Mouse (Mus musculus): ENCODE measurements around the gene Fam214b. TPM values are rescaled to one million over a fixed set of nuclear protein-coding genes. Genes with fewer than 3 reads are reported as not detected.
A peak's percentile ranks its signal among the peaks of the same experiment; 100 is the strongest.
"Not testable (repeated sequence)": the region's sequence is repeated elsewhere in the genome, so short reads cannot be mapped to it uniquely, and the experiment has no call there.

Fam214b gene
- total RNA-seq, 2 experiments from 2014 or later, result 33.7 to 33.8 TPM

DNA sequence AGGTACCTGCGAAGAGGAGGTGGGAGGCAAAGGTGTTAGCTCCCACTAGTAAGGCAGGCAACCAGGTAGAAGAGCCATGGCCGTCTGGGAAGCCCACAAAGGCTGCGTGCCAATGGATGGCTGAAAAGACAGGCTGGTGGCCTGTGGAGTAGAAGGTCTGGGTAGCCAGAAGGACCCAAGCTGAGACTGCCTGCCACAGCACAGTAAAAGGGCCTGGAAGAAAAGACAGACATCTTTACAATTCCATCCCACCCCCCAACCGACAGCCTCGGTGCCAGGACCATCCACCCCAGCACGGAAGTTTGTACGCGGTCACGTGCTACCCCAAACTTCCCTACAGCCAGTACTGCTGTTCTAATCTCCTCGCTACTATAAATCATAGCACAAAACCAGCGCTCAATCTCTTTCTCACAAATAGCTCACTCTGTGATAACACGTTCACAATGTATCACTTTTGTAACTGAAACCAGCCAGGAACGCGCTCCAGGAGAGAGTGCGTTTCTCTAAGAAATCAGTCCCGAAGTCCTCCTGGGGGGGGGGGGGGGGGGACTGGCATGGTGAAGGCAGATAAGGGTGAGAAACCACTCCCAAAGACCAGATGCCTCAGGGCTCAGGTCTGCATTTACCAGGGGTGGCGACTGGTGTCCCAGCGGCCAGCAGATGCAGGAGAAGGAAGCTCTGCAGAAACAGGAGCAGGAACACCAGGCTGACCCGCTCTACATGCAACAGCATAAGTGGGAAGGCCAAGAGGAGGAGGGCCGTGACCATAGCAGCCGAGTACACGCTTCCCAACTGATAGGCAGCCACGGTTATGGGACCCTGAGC is 26.2 kb downstream of the Fam214b start:
- peak in 1 of 2 experiments; percentile 30 for DNase-seq
- intact Hi-C loops (cut with DNase I), result no loop called here

DNA sequence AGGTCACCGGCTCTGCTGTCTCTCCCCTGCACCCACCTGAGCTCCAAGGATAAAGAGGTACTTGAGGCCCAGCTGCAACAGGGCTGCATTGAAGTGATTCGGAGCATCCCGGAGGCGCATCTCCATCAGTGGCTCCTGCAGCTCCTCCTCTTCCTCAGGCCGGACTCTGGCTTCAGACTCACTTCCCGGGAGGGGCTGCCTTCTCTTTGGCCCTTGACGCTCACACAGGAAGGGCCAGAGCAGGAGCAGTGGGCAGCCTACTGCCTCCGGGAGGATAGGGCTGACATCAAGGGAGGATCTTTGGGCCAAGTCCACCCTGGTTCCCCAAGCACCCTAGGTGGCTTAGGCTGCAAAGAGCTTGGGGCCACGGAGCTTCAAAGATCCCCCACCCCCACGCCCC is 26.8 kb downstream of the Fam214b start:
- DNase-seq, result no peak
- intact Hi-C loops (cut with DNase I), result no loop called here

DNA sequence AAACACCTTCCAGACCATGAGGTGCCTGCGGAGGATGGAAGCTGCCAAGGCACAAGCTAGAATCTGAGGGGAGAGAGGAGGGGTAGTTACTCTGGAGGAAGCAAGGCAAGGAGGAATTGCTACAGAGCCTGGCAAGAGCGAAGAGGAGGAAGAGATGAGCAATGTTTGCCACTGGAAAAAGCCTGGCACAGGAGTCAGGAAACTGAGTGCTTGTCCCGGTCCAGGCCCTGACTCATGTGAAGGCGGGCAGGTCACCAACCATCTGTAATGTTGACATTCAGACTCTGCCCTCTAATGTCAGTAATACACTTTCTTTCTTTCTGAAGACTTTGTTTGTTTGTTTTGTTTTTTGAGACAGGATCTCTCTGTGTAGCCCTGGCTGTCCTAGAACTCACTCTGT is 27.9 kb downstream of the Fam214b start:
- intact Hi-C loops (cut with DNase I), result no loop called here
- DNase-seq, result no peak

DNA sequence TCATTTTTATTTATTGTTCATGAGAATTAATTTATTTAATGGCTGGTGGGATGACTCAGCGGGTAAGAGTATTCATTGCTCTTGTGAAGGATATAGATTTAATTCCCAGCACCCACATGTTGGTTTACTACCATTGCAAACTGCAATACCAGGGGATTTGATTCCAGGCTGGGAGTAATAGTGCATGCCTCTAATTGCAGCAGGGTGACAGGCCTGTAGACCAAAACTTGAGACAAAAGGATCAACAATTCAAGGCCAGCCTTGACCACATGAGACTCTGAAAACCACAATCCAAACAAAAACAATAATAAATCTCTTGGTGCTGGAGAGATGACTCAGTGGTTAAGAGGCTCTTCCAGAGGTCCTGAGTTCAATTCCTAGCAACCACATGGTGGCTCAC is 33.9 kb downstream of the Fam214b start:
- intact Hi-C loops (cut with DNase I), result no loop called here
- DNase-seq, result no peak

DNA sequence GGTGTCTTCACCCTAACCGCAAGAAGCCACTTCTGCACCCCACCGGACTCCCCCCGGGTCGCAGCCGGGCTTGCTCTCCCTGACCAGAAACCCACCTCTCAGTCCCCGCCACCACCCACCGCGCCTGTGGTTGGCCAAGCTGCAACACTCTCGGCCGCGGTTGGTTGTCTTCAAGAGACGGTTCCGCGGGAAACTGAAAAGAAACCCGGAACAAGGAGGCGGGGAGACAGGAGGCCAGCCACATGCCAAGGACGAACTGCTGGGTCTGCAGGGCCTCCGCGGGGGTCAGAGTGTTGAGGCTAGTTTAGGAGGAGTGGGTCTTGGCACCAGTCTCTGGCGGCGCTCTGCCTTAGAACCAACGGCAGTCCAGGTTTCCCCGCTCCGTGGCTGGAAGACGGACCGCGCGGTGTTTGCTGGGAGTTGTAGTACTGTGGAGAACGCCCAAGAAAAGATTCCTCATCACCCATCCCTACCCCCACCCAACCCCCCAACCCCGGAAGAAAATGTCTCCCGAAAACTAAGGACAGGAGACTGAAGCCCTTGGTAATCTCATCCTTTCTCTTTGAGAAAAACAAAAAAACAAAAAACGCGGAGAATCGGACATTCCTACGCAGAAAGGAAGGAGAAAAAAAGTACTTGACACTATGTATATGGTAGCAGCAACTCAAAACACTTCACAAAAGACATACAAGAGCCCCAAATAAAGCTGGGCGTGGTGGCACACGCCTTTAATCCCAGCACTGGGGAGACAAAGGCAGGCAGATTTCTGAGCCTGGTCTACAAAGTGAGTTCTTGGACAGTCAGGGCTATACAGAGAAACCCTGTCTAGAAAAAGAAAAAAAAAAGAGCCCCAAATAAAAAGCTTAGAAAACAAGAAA is 35.6 kb downstream of the Fam214b start, which contains the start of gene Fancg:
Fancg (minus strand) TSS at position 346 of the 878 bp plus-strand sequence.
- DNase-seq, result peak; percentile 80 to 82
- intact Hi-C loops (cut with DNase I), result no loop called here

DNA sequence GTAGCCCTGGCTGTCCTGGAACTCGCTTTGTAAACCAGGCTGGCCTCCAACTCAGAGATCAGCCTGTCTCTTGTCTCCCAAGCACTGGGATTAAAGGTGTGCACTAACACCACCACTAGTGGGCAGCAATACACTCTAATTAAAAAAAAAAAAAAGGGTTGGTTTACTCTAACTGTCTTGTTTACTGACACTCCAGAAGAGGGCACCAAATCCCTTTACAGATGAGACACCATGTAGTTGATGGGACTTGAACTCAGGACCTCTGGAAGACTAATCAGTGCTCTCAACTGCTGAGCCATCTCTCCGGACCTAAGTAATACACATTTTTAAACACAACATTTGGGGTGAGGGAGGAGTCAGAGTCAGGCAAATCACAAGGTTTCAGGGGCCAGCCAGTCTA is 40.3 kb downstream of the Fam214b start:
- intact Hi-C loops (cut with DNase I), result loop anchor here (1.0 kb wide), 1 partner anchor 20 kb away; the partner anchor contains the start of gene Pigo
- DNase-seq, result peak in 1 of 2 experiments; percentile 42

DNA sequence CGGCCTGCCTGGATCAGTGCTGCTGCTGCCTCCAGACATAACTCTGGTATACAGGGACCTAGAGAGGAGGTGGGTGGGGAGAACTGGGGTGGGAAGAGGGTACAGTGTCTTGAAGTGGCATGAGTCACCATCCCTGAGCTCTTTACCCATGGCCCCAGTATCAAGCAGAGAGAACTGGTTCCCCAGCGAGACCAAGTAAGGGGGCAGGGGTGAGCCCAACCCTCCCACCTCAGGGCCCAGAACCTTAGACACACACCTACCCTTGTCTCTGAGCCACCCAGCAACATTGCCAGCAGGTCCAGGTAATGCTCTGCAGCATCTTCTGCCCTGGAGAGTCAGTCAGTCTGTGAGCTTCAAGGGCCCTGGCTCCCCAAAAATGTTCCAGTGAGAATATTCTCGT is 41.1 kb downstream of the Fam214b start:
- intact Hi-C loops (cut with DNase I), result loop anchor here (1.0 kb wide), 1 partner anchor 20 kb away; the partner anchor contains the start of gene Pigo
- no peak for DNase-seq

DNA sequence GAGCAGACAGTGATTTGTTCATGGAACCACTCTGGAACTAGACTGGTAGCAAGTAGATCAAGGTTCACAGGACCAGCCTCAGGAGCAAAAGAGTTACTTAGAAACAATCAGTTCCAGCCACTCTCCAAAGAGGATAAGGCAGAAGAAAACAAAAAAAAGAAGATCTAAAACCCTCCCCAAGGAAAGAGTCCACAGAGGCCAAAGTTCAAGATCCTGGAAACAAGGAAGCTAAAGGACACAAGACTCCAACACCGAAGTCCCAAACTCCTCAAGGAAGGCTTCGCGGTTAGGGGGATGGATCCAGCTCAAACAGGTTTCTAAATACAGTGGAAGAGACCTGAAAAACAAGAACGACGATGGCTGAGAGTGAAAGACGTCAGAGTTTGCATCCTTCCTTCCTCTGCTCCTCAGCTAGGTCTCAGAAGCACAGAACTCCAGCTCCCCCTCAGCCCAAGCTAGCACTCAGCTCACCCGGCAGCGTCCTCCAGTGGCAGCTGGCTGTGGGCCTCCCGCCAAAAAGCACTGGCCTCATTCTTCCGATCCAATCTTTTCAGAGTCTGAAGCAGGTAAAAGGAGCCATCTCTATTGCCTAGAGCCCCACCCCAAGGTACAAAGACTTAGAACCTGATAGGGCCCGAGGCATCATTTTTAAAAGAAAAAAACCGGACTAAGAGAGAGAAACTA is 43.1 kb downstream of the Fam214b start:
- intact Hi-C loops (cut with DNase I), result no loop called here
- no peak for DNase-seq

DNA sequence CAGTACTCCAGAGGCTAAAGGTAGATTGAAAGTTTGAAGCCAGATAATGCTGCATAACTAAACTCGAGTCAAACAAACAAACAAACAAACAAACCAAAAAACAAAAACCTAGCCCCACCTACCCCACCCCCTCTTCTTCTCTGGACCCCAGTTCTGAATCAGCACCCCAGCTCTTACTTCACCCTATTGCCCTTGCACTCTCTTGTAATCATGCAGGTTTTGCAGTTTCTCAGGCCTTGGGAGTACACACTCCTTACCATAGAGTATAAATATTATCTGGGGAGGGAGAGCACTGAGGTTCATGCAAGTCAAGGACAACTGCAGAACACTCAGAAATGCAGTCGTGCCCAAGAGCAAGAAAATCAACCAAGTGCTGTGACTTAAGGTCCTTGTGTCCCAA is 44.7 kb downstream of the Fam214b start:
- no peak for DNase-seq
- intact Hi-C loops (cut with DNase I), result no loop called here

DNA sequence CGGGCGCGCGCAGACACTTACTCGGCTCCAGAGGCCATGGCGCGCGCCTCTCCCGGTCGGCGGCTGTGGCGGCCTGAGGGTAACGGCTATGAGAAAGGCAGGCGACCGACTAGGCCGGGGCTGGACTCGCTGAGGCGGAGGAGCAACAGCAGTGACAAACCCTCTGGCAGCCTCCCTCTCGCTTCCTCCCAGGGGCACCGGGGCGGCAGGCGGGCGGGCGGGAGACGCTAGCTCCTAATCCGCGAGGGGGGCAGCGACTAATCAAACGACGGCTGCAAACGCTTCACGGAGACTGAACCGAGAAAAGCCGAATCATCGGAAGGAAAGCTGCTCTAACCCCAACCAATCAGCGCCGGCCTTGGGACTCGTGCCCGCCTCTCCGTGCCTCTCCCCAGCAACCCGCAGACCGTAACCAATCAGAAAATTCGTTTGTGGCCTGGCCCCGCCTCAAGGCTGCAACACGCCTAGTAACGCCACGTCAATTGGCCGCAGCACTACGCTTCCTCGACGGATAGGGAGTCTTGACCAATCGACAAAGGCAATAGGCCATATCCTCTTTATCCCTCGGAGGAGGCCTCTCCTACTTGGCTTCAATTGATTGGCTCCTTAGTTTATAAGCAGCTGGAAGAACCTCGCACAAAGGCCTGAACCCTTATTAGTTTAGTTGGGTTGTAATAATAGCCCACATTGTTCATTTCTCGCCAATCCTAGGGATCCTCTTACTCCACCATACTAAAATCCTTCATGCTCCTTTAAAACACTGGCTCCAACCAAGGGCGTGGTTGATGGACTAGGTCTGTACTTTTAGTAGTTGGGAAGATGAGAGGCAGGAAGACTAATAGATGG is 45.7 kb downstream of the Fam214b start, which contains the start of gene Vcp:
Vcp (minus strand) TSS at position 367 of the 846 bp plus-strand sequence.
- peak; percentile 98 for DNase-seq
- intact Hi-C loops (cut with DNase I), result not testable (repeated sequence)

DNA sequence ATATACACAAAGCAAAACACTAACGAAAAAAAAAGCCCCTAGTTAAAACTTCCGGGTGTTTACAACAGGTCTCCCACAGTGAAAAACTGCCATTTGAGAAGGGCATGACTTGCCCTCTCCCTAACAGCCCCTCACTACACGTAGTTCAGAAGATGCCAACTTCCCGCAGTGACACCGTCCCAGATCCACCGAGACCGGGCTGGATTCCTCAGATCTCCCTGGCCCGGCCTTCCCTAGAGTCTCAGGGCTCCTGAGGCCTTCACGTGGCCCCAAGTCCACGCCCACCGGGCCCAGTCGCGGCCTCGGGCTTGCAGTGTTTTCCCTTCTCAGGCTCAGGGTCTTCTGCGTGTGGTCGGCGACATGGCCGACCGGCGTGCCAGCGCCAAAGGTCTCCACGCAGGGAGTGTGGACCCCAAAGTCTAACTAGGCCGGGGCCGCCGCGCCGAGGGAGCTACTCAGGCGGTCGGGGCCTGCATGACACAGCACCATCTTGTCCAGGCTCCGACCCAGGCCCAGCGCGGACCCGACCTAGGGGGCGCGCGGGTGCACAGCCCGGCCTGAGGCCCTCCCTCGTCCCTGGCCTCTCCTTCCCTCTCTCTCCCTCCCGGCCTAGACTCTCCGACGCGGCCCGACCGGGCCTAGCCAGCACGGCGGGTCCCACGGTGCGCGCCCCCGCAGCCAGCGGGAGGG is 46.4 kb downstream of the Fam214b start:
- intact Hi-C loops (cut with DNase I), result no loop called here
- DNase-seq, result peak; percentile 77 to 79

DNA sequence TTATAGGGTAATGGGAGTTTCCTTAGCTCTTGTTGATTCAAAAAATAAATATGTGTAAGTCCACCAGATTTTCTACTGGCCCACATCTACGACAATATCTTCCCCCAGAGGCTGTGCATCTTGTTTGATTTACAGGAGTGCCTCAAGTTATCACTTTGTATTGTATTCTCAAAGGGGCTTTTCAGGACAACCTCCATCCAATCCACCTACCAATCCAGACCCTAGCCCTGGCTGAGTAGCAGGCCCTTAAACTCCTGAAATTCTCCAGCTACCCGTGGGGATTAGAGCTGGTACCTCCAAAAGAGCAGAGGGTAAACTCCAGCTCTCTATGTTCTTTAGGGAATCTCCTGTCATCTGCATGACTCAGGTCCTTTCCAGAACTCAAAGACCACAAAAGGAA is 48.0 kb downstream of the Fam214b start:
- intact Hi-C loops (cut with DNase I), result no loop called here
- DNase-seq, result no peak

DNA sequence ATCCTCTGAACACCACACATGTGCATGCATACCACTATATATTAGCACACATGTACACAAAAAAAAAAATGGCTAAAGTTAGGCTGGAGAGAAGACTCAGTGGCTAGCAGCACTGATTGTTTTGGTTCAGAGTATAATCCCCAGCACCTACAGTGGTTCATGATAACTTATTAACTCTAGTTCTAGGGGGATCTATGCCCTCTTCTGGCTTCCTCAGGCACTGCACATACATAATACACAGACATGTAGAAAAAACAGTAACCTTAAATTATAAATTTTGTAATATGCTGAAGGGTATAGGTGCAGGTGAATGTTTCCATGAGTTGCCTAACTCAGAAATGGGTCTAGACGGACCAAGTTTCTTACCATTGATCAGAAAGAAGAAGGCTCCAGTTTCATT is 57.7 kb downstream of the Fam214b start:
- intact Hi-C loops (cut with DNase I), result no loop called here
- DNase-seq, result no peak

Other genes starting within 250 kb of the Fam214b start
- gene Fam205a1, start 192.3 kb downstream of the Fam214b start, total RNA-seq (2021), result not detected
- gene Gm12394, start 189.4 kb downstream of the Fam214b start, total RNA-seq (2021), result not detected
- gene Fam205c, start 172.0 kb downstream of the Fam214b start, total RNA-seq (2021), result 1 to 10 TPM; 4.0 to 4.1 TPM
- gene Phf24, start 129.6 kb downstream of the Fam214b start, total RNA-seq (2021), result 1 to 10 TPM; 6.0 to 8.4 TPM
- gene Dnajb5, start 96.4 kb downstream of the Fam214b start, total RNA-seq (2021), result 10 to 100 TPM; 68.7 to 78.0 TPM
- gene 1700022I11Rik, start 76.6 kb downstream of the Fam214b start, total RNA-seq (2021), result not detected
- gene Vcp, start 45.7 kb downstream of the Fam214b start, total RNA-seq (2021), result 100 to 1,000 TPM; 285 to 286 TPM
- 1 to 10 TPM; 4.7 to 4.8 TPM for gene Fancg, start 35.7 kb downstream of the Fam214b start, total RNA-seq (2021)
- gene Pigo, start 20.4 kb downstream of the Fam214b start, total RNA-seq (2021), result 10 to 100 TPM; 22.1 to 24.5 TPM
- 10 to 100 TPM; 97.8 to 99.2 TPM for gene Stoml2, start 14.5 kb downstream of the Fam214b start, total RNA-seq (2021)
- gene Unc13b, start 12.7 kb upstream of the Fam214b start, total RNA-seq (2021), result 10 to 100 TPM; 20.3 to 25.2 TPM
- under 1 TPM in 1 of 2 experiments, not detected in 1; 0.10 TPM for gene Atp8b5, start 220.9 kb upstream of the Fam214b start, total RNA-seq (2021)